Mouse (Mus musculus) layer of hippocampus, postnatal 25 days (tissue): ENCODE data around the gene Gm21974. TPM values are rescaled to one million over a fixed set of nuclear protein-coding genes. Genes with fewer than 3 reads are reported as not detected.
"Not testable (repeated sequence)": the region's sequence is repeated elsewhere in the genome, so short reads cannot be mapped to it uniquely, and the experiment has no call there.

ENCODE experiments used
- DNase-seq, 2 experiments: peaks; one replicate each; pipeline ENCODE4 v3.0.0; 2022; ENCODE audit warnings: mixed read lengths in 2 of 2, low spot score in 1 of 2; ENCODE audit errors: extremely low spot score in 1 of 2
- total RNA-seq, 2 experiments: library from RNA; stranded (reverse); gene quantifications; 2 replicates each; pipeline ENCODE4 v1.2.3; 2021

Gene Gm21974
- total RNA-seq, 2 experiments from 2014 or later, result not detected

GRCm38 (mm10) chr7:127880431-127880830, 14.8 kb downstream of the Gm21974 start:
- DNase-seq, result no peak

GRCm38 (mm10) chr7:127879301-127879700, 16.0 kb downstream of the Gm21974 start:
- no peak for DNase-seq

- DNase-seq, result peak; percentile 86 to 87
Measured at GRCm38 (mm10) chr7:127876467-127877348, 18.5 kb downstream of the Gm21974 start, which contains the start of gene Zfp668. Zfp668 (minus strand) TSS chr7:127876828.

- DNase-seq, result peak; percentile 67 to 70
Measured at GRCm38 (mm10) chr7:127876041-127876466, 19.2 kb downstream of the Gm21974 start, which contains the start of gene Zfp646. Zfp646 (plus strand) TSS chr7:127876221.

- peak in 1 of 2 experiments; percentile 85 for DNase-seq
Measured at GRCm38 (mm10) chr7:127875627-127876001, 19.6 kb downstream of the Gm21974 start.

- no peak for DNase-seq
Measured at GRCm38 (mm10) chr7:127874812-127875626, 20.2 kb downstream of the Gm21974 start.

- DNase-seq, result no peak
Measured at GRCm38 (mm10) chr7:127870136-127870821, 25.0 kb downstream of the Gm21974 start.

GRCm38 (mm10) chr7:127869149-127869810, 26.0 kb downstream of the Gm21974 start:
- no peak for DNase-seq

- no peak for DNase-seq
Measured at GRCm38 (mm10) chr7:127867641-127868040, 27.6 kb downstream of the Gm21974 start.

GRCm38 (mm10) chr7:127866434-127866833, 28.8 kb downstream of the Gm21974 start:
- no peak for DNase-seq

- no peak for DNase-seq
Measured at GRCm38 (mm10) chr7:127858258-127858657, 37.0 kb downstream of the Gm21974 start.

- DNase-seq, result no peak
Measured at GRCm38 (mm10) chr7:127850906-127851305, 44.3 kb downstream of the Gm21974 start.

- DNase-seq, result no peak
Measured at GRCm38 (mm10) chr7:127849973-127850875, 45.0 kb downstream of the Gm21974 start.

GRCm38 (mm10) chr7:127842001-127842718, 53.1 kb downstream of the Gm21974 start:
- peak; percentile 39 to 59 for DNase-seq

GRCm38 (mm10) chr7:127841340-127842000, 53.8 kb downstream of the Gm21974 start:
- DNase-seq, result peak; percentile 82 to 88

- peak in 1 of 2 experiments; percentile 38 for DNase-seq
Measured at GRCm38 (mm10) chr7:127840886-127841285, 54.4 kb downstream of the Gm21974 start.

GRCm38 (mm10) chr7:127840031-127840430, 55.2 kb downstream of the Gm21974 start:
- DNase-seq, result not testable (repeated sequence)

GRCm38 (mm10) chr7:127837878-127838277, 57.4 kb downstream of the Gm21974 start:
- DNase-seq, result not testable (repeated sequence)
